Comparison of ENCODE assay signal across 26 mouse cellular contexts in genomic region chr13:57169621-57170020, GRCm38 (mm10).
A peak's percentile ranks its signal among the peaks of the same experiment; 100 is the strongest.
DNase-seq lines count a peak whose midpoint lies in the region; ATAC-seq and TF ChIP-seq lines count a peak whose summit lies in the region.
"Had no signal": no experiment of that assay in that cellular context is flagged by ENCODE, and none has a peak within 500 bp of the region (broad histone marks: within the 10 kb centered on the region; RNA-seq: fewer than 3 reads in every experiment).

No protein-coding gene starts in this region.

- TF ChIP-seq POLR2A in cerebellum, adult 2 months (IDR thresholded peaks at IDR 0.05; ENCODE audit: borderline replicate concordance, insufficient read depth, low read length), result no peak

- peak; percentile 33; the same call in 1 of the 2 replicates for TF ChIP-seq CTCF in cerebellum, adult 2 months (IDR thresholded peaks at IDR 0.05; ENCODE audit: borderline replicate concordance, insufficient read depth, low read depth, low read length)

- 8% methylated on average over 2 of the region's 2 CpGs for WGBS in cerebellum, adult 2 months
- WGBS in heart, embryonic 10.5 days, result 72% methylated on average over 2 of the region's 2 CpGs

- H3K27me3 ChIP-seq in cerebellum, adult 2 months (ENCODE audit: control insufficient read depth, insufficient read depth, low read length), result no peaks in the 10 kb centered on the region; the same call in 1 of the 2 replicates
- H3K27me3 ChIP-seq in heart, embryonic 10.5 days (ENCODE audit: insufficient read depth, poor library complexity, severe bottlenecking), result no peaks in the 10 kb centered on the region
- H3K27me3 ChIP-seq: heart, embryonic 13.5 days; hindbrain, embryonic 12.5 days; liver, embryonic 15.5 days; lung, embryonic 15.5 days; midbrain, embryonic 15.5 days; neural tube, embryonic 12.5 days had no signal

- DNase-seq in frontal cortex, postnatal 14 days (ENCODE audit: low spot score in 2 of 2), result no peak
- DNase-seq in brain, adult 2 months (ENCODE audit: low read depth, low spot score), result peak; percentile 89
- DNase-seq in cerebellum, adult 2 months, result peak; percentile 60 to 73
- peak; percentile 68 to 79 for DNase-seq in cerebellum, postnatal 25 days
- DNase-seq in kidney, adult 18-20 months, result no peak
- DNase-seq in heart, embryonic 10.5 days (ENCODE audit: low spot score), result no peak
- DNase-seq: adrenal gland, postnatal 25 days; gastrocnemius, adult 2 months; heart, postnatal 14 days; kidney, adult 2 months; liver; lung, postnatal 4 days; right cerebral cortex, postnatal 25 days; spleen, adult 18-20 months had no signal

- no peak overlapping the region for H3K4me3 ChIP-seq in cerebellum, adult 2 months (replicated peaks; ENCODE audit: insufficient read depth, low read depth, low read length)
- H3K4me3 ChIP-seq in heart, embryonic 10.5 days, result no peak overlapping the region
- H3K4me3 ChIP-seq: embryonic facial prominence, embryonic 10.5 days; gastrocnemius, adult 2 months; heart, embryonic 13.5 days; hindbrain, embryonic 12.5 days; left cerebral cortex, adult 2 months; limb, embryonic 10.5 days; liver, embryonic 15.5 days; lung, embryonic 15.5 days; midbrain, embryonic 15.5 days; neural tube, embryonic 12.5 days had no signal

- ATAC-seq in frontal cortex, adult (ENCODE audit: low TSS enrichment), result peak; percentile 76
- ATAC-seq: CD4-positive, CD25-positive, alpha-beta regulatory T cell, adult 4 months; midbrain, embryonic 15.5 days had no signal

- no peak overlapping the region for H3K27ac ChIP-seq in cerebellum, adult 2 months (ENCODE audit: insufficient read depth, low read length)
- H3K27ac ChIP-seq in heart, embryonic 10.5 days, result no peak overlapping the region
- H3K27ac ChIP-seq: embryonic facial prominence, embryonic 10.5 days; gastrocnemius, adult 2 months; heart, embryonic 13.5 days; hindbrain, embryonic 12.5 days; kidney, postnatal 0 days; left cerebral cortex, adult 2 months; limb, embryonic 10.5 days; liver, embryonic 15.5 days; lung, embryonic 15.5 days; midbrain, embryonic 15.5 days; neural tube, embryonic 12.5 days had no signal

- H3K36me3 ChIP-seq in heart, embryonic 10.5 days, result no peaks in the 10 kb centered on the region
- H3K36me3 ChIP-seq: embryonic facial prominence, embryonic 10.5 days; heart, embryonic 13.5 days; hindbrain, embryonic 12.5 days; limb, embryonic 10.5 days; liver, embryonic 15.5 days; lung, embryonic 15.5 days; midbrain, embryonic 15.5 days; neural tube, embryonic 12.5 days had no signal

- peaks cover 3% of the 10 kb centered on the region; the same call in 1 of the 2 replicates for H3K4me1 ChIP-seq in cerebellum, adult 2 months (ENCODE audit: control insufficient read depth, insufficient read depth, low read length)
- H3K4me1 ChIP-seq in heart, embryonic 10.5 days, result peaks cover 8% of the 10 kb centered on the region; the same call in 1 of the 2 replicates
- H3K4me1 ChIP-seq: heart, embryonic 13.5 days; hindbrain, embryonic 12.5 days; limb, embryonic 10.5 days; liver, embryonic 15.5 days; lung, embryonic 15.5 days; midbrain, embryonic 15.5 days; neural tube, embryonic 12.5 days had no signal

- no peaks in the 10 kb centered on the region for H3K9me3 ChIP-seq in heart, embryonic 10.5 days
- H3K9me3 ChIP-seq: embryonic facial prominence, embryonic 10.5 days; heart, embryonic 13.5 days; hindbrain, embryonic 12.5 days; limb, embryonic 10.5 days; liver, embryonic 15.5 days; lung, embryonic 15.5 days; midbrain, embryonic 15.5 days; neural tube, embryonic 12.5 days had no signal

Comparison
In these comparisons a context has a peak if more than half of its experiments do, and no peak if none do; other contexts are left out.
1. DNase-seq: peak in brain, adult 2 months (single experiment), cerebellum, adult 2 months (2 of 2) and cerebellum, postnatal 25 days (2 of 2); none in frontal cortex, postnatal 14 days (0 of 2), kidney, adult 18-20 months (single experiment) and heart, embryonic 10.5 days (single experiment).